Mouse (Mus musculus): ENCODE results near the gene Col4a2.
A peak's percentile ranks its signal among the peaks of the same experiment; 100 is the strongest.

Col4a2 gene

GRCm38 (mm10) chr8:11387282-11387681 is 74.7 kb downstream of the Col4a2 start:
- DNase-seq = no peak

GRCm38 (mm10) chr8:11389275-11390050 is 76.9 kb downstream of the Col4a2 start:
- no peak for DNase-seq

- peak; percentile 63 for DNase-seq
Measured at GRCm38 (mm10) chr8:11392739-11393138, 80.1 kb downstream of the Col4a2 start.

GRCm38 (mm10) chr8:11393161-11393560 is 80.6 kb downstream of the Col4a2 start:
- no peak for DNase-seq

- DNase-seq = peak; percentile 46
Measured at GRCm38 (mm10) chr8:11393607-11394006, 81.0 kb downstream of the Col4a2 start.

- no peak for DNase-seq
Measured at GRCm38 (mm10) chr8:11394773-11395172, 82.2 kb downstream of the Col4a2 start.

GRCm38 (mm10) chr8:11395601-11396000 is 83.0 kb downstream of the Col4a2 start:
- peak; percentile 54 for DNase-seq

- peak; percentile 19 for DNase-seq
Measured at GRCm38 (mm10) chr8:11396111-11396510, 83.5 kb downstream of the Col4a2 start.

GRCm38 (mm10) chr8:11397126-11397525 is 84.5 kb downstream of the Col4a2 start:
- DNase-seq = no peak

- DNase-seq = no peak
Measured at GRCm38 (mm10) chr8:11399706-11400105, 87.1 kb downstream of the Col4a2 start.

- DNase-seq = no peak
Measured at GRCm38 (mm10) chr8:11400244-11400643, 87.6 kb downstream of the Col4a2 start.

- DNase-seq = no peak
Measured at GRCm38 (mm10) chr8:11401183-11401582, 88.6 kb downstream of the Col4a2 start.

- DNase-seq = no peak
Measured at GRCm38 (mm10) chr8:11402220-11402619, 89.6 kb downstream of the Col4a2 start.

- DNase-seq = no peak
Measured at GRCm38 (mm10) chr8:11403813-11404212, 91.2 kb downstream of the Col4a2 start.

- DNase-seq = no peak
Measured at GRCm38 (mm10) chr8:11404614-11405013, 92.0 kb downstream of the Col4a2 start.

GRCm38 (mm10) chr8:11405722-11406481 is 93.3 kb downstream of the Col4a2 start:
- no peak for DNase-seq

- no peak for DNase-seq
Measured at GRCm38 (mm10) chr8:11411504-11412124, 99.0 kb downstream of the Col4a2 start.

GRCm38 (mm10) chr8:11412450-11412849 is 99.8 kb downstream of the Col4a2 start:
- DNase-seq = no peak

GRCm38 (mm10) chr8:11414304-11414703 is 101.7 kb downstream of the Col4a2 start:
- DNase-seq = no peak

GRCm38 (mm10) chr8:11415089-11415488 is 102.5 kb downstream of the Col4a2 start:
- no peak for DNase-seq

- DNase-seq = no peak
Measured at GRCm38 (mm10) chr8:11417762-11418161, 105.2 kb downstream of the Col4a2 start.

GRCm38 (mm10) chr8:11419232-11419631 is 106.6 kb downstream of the Col4a2 start:
- no peak for DNase-seq

GRCm38 (mm10) chr8:11419645-11420044 is 107.0 kb downstream of the Col4a2 start:
- DNase-seq = peak; percentile 72

- peak; percentile 81 for DNase-seq
Measured at GRCm38 (mm10) chr8:11421105-11421504, 108.5 kb downstream of the Col4a2 start.

All from thymus, postnatal 4 days (tissue).